Mouse (Mus musculus) frontal cortex, adult (tissue): ENCODE data around the gene Ift43.
A peak's percentile ranks its signal among the peaks of the same experiment; 100 is the strongest.

ENCODE experiments used
- ATAC-seq: cut with Nextera tagmentation; 2 replicates; pipeline ENCODE4 v1.9.2; 2017; ENCODE audit warnings: mild to moderate bottlenecking, moderate library complexity, mixed read lengths; ENCODE audit not compliant: low TSS enrichment

The Ift43 gene

GRCm38 (mm10) chr12:86078553-86079201 lies 3.7 kb upstream of the Ift43 start, which contains the start of gene Tgfb3:
Gene Tgfb3, minus strand, starts transcription at chr12:86079041.
- peak; percentile 33; the same call in 1 of the 2 replicates for ATAC-seq

- peak; percentile 62 for ATAC-seq
Measured at GRCm38 (mm10) chr12:86079202-86079667, 3.1 kb upstream of the Ift43 start.

DNA sequence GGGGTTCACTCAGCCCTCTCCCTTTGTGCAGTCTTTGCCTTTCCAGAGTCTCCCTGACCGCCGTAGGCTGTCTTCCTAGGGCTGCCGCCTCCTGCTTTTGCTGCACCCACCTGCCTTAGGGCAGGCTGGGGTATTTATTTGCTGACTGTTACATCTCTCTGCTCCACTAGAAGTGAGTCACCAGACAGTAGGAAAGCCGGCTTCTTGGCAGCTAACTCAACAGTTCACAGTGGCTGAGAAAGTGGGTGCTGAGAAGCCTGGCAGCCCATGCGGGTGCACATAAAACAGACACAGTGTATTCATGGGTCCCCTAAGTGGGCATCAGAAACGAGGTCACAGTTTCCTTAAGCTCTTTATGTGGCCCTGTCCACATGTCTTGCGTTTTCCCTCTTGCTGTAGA lies 3.5 kb downstream of the Ift43 start:
- ATAC-seq, result peak; percentile 79

DNA sequence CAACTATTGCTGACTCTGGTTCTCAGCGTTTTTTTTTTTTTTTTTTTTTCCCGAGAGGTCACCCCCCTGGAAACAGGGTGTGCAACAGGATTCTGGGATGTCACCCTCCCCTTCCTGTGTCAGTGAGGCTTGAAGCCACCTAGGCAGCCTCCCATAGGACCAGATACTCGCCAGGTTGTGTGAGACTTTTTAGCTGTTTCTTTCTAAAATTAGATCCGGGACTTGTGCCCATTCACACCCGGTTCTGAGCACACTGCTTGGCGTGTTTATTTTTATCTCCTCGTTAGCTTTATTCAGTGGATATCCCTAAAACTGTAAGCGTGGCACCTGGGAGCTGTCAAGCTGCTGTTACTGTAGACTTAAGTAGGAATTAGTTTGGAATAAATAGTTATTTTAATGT lies 4.2 kb downstream of the Ift43 start:
- ATAC-seq, result peak; percentile 20; the same call in 1 of the 2 replicates

GRCm38 (mm10) chr12:86088042-86088441 lies 5.7 kb downstream of the Ift43 start:
- ATAC-seq, result no peak

DNA sequence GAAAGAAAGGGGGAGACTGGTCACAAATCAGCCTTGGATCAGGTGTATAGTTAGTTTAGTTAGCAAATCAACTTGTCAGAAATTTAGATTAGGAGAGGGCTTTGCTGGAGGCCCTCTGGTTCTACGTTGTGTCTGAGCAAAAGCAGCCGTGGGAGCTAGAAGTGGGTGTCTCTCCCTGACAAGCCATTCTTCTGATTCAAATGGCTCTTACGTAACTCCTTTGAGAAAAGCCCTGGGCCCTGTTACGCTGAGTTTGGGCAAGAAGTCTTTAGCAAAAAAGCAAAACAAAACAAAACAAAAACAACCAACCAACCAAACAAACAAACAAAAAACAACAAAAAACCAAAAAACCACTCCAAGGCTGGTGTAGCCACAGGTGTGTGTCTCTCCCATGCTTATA lies 8.4 kb downstream of the Ift43 start:
- no peak for ATAC-seq

DNA sequence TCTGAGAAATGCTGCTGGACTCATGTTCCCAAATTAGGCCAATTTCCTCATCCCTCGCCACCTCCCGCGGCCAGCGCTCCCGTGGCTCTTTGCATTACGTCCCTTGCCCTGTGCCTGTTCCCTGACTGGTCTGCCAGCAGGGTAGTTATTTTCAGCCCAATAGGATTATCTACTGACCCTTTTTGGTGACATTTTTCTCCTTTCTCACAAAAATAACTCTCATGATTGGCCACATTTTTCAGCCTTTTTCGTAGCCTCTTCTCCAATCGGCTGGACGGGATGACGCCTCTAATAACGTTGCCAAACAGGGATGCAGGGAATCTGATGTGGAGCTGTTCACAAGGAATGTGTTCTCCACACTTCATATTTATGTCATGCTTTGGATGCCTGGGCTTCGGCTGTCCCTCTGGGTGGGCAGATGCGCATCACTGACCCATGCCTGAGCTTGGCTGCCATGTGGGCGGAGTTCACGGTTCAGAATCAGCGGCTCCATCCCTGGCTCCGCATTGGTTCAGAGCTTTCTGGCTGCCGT lies 9.3 kb downstream of the Ift43 start:
- ATAC-seq, result no peak

DNA sequence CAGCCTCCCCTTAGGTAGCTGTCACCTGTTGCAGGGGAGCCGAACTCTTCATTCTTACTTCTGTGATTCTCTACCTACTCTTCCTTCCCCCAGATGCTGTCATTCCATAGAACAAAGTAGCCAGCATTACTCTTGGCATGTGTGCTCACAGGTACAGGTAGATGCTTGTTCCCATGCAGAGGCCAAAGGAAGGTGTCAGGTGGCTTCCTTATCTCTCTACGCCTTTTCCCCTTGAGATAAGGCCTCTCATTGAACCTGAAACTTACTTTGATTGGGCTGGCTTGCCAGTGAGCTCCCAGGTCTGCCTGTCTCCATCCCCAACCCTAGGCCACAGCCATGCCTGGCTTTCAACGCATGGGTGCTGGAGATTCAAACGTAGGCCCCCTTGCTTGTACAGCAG lies 11.7 kb downstream of the Ift43 start:
- ATAC-seq, result no peak

DNA sequence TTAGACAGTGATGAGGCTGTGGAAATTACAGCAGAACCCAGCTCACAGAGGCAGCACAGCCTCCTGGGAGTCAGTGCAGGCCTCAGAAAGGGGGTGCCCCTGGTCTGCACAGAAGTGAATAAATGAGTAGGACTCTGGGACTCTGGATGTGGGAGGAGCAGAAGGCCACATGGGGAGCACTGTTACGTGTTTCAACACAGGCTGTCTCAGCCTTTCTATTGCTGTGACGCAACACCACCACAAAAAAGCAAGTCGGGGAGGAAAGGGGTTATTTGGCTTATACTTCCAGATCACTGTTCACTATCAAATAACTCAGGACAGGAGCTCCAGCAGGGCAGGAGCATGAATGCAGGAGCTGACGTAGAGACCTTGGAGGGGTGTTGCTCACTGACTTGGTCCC lies 13.5 kb downstream of the Ift43 start:
- no peak for ATAC-seq

DNA sequence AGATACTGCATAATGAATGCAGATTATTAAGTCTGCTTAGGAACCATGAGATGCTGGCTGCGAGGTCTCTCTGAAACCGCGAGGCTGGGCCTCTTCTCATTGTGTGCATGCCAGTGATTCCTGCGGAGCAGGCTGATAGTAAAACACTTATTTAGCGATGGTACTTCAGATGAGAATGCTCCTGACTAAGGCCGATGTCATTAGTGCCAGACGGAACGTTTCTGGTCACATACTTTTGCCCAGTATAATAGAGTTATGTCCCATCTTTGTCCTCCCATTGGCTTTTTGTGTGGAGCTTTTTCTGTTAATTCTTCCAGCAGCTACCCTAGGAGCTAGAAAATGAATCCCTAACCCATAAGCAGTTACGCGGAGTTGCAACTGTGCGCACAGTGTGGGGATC lies 15.4 kb downstream of the Ift43 start:
- ATAC-seq, result no peak

DNA sequence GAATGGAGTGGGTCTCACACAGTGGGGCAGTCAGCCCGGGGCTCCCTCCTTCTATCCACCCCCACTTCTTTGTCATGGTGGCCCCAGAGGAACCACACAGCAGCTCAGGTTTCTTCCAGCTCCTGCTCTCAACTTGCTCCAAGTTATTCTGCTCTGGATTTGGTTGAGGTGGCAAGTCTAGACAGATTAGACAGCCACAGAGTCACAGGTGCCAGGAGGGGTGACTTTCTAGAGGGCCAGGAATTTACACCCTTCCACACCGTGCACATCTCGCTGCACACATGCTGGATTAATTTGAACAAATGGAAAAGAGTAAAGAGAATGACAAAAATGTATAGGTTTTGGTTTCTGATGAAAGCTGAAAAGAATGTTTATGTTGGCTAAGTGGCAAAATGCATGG lies 18.4 kb downstream of the Ift43 start:
- ATAC-seq, result no peak

- no peak for ATAC-seq
Measured at GRCm38 (mm10) chr12:86102686-86103085, 20.3 kb downstream of the Ift43 start.

- ATAC-seq, result peak; percentile 35
Measured at GRCm38 (mm10) chr12:86103391-86103790, 21.1 kb downstream of the Ift43 start.

DNA sequence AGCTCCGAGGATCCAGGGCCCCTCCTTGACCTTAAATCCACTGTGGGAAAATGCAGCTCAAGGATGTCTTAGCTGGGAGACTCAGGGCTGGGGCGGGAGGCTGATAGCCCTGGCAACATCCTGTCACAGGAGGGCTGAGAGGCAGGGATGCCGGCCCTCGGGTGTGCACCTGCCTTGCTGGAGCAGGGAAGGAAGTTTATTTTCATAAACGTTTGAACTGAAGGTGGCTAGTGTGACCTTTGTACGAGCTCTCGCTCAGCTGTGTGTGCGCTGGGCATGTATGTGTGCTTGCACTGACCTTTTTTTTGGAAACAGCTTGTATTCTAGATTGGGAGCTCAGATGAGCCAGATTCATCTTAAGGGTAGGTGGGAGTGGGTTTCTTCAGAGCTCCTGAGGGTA lies 21.5 kb downstream of the Ift43 start:
- 0 out of 2 replicates have a peak, but pooled peaks have one; percentile 6 for ATAC-seq

DNA sequence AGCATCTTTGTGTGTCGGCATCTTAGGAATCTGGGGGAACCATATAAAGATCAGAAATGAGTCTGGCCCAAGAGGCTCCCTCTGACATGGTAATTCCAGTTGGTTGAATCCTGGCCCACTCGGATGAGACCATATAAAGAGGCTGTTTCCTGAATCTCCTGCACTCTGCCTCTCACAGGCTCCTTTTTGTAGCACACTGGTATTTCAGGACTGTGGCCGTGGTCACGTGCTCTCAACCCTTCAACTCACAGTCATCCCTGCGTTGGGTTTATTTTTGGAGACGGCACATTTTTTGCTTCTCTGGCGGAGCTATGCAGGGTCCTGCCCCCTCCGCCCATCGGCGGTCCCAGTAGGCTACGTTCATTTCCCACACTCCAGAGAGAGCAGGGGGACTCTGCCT lies 22.0 kb downstream of the Ift43 start:
- ATAC-seq, result peak; percentile 20; the same call in 1 of the 2 replicates

DNA sequence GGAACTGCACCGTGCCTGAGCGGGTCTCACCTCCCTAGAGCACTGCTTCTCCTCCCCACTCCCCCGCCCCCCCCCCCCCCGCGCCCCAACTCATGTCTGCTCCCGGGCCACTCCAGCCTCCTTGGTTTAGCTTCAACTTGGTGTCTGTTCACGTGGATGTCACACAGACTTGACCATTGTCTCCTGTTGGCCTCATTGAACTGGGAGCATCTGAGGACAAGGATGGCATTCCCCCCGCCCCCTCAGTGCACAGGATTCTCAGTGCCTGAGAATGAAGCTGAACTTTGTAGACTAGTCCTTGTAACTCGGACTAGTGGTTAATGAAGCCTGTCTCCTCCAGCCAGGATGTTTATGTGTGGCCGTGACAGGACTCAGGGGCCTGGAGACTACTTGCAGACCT lies 23.2 kb downstream of the Ift43 start:
- no peak for ATAC-seq

DNA sequence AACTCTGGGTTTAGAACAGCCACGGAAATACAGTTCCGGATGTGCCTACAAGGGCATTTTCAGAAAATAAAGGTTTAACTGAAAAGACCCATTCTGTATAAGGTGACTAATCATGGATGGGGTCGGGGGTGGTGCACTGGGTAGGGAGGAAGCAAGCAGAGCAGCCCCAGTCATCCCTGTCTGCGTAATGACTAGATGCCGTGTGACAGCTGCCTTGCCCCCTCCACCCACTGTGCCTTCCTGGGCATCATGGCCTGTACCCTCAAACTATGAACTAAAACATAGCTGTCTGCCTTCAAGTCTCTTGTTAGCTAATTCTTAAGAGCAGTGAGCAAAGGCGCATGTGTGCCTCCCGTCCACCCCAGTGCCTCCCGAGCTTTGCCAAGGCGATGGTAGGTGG lies 23.7 kb downstream of the Ift43 start:
- no peak for ATAC-seq

- no peak for ATAC-seq
Measured at GRCm38 (mm10) chr12:86107645-86108044, 25.3 kb downstream of the Ift43 start.

GRCm38 (mm10) chr12:86109531-86109930 lies 27.2 kb downstream of the Ift43 start:
- ATAC-seq, result no peak

GRCm38 (mm10) chr12:86110637-86111036 lies 28.3 kb downstream of the Ift43 start:
- no peak for ATAC-seq

GRCm38 (mm10) chr12:86116295-86116835 lies 34.0 kb downstream of the Ift43 start:
- no peak for ATAC-seq

- no peak for ATAC-seq
Measured at GRCm38 (mm10) chr12:86124016-86124415, 41.7 kb downstream of the Ift43 start.

- ATAC-seq, result no peak
Measured at GRCm38 (mm10) chr12:86128122-86128521, 45.8 kb downstream of the Ift43 start.
